Mouse (Mus musculus): ENCODE results near the gene Gm3376.
"Not testable (repeated sequence)": the region's sequence is repeated elsewhere in the genome, so short reads cannot be mapped to it uniquely, and the experiment has no call there.

Gm3376 gene

DNA sequence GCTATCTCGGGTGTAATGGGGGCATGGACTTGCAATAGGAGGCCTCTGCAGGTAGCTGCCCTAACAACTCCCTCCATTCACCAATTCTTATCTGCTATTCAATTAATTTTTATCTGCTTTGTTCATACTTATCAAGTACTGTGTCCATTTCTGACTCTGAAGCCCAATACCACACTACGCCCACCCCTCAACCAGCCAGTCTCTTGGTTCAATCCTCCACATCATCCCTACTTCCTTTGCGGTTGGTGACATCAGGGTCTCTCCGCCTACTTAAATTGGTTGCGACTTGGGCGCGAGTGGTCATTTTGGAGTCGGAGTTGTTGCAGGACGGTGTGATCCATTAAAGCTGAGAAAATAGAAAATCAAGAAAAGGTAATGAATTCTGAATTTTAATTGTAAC lies at the start of gene Gm3376:
Gene Gm3376 (plus strand): TSS at position 301 of the 400 bp plus-strand sequence.
- not testable (repeated sequence) for DNase-seq

Data from cerebellum, postnatal 14 days (tissue).